ENCODE assay signal across 22 mouse cellular contexts in genomic region chr14:57041439-57041838, GRCm38 (mm10). TPM values are rescaled to one million over a fixed set of nuclear protein-coding genes. Genes with fewer than 3 reads are reported as not detected.
"Had no signal": no experiment of that assay in that cellular context is flagged by ENCODE, and none has a peak within 500 bp of the region (broad histone marks: within the 10 kb centered on the region; RNA-seq: fewer than 3 reads in every experiment).

No protein-coding gene starts in this region.

- H3K27me3 ChIP-seq: kidney, embryonic 15.5 days; liver, embryonic 13.5 days; lung, embryonic 15.5 days; midbrain, embryonic 13.5 days; neural tube, embryonic 13.5 days had no signal

- H3K9ac ChIP-seq: kidney, embryonic 15.5 days; liver, embryonic 13.5 days; lung, embryonic 15.5 days; midbrain, embryonic 13.5 days; neural tube, embryonic 13.5 days had no signal

- H3K4me3 ChIP-seq: kidney, embryonic 15.5 days; left cerebral cortex, adult 2 months; liver, embryonic 13.5 days; lung, embryonic 15.5 days; megakaryocyte, embryonic 14.5 days; midbrain, embryonic 10.5 days; midbrain, embryonic 13.5 days; myocyte; neural tube, embryonic 13.5 days had no signal

- H3K4me1 ChIP-seq: kidney, embryonic 15.5 days; liver, embryonic 13.5 days; megakaryocyte, embryonic 14.5 days; midbrain, embryonic 10.5 days; midbrain, embryonic 13.5 days; neural tube, embryonic 13.5 days had no signal

- DNase-seq: kidney, adult 11 months; kidney, adult 8-10 months; kidney, postnatal 10 days; kidney, postnatal 36 days; layer of hippocampus, postnatal 36 days; liver, embryonic 13.5 days; retina, postnatal 1 day; right cerebral cortex, postnatal 25 days; spleen, adult 18-20 months; thymus, adult 2 months; thymus, postnatal 14 days; thymus, postnatal 4 days had no signal

- H3K9me3 ChIP-seq: kidney, embryonic 15.5 days; liver, embryonic 13.5 days; lung, embryonic 15.5 days; midbrain, embryonic 10.5 days; midbrain, embryonic 13.5 days; neural tube, embryonic 13.5 days had no signal

- H3K27ac ChIP-seq: kidney, embryonic 15.5 days; left cerebral cortex, adult 2 months; liver, embryonic 13.5 days; lung, embryonic 15.5 days; midbrain, embryonic 10.5 days; midbrain, embryonic 13.5 days; neural tube, embryonic 13.5 days had no signal

- ATAC-seq: midbrain, embryonic 13.5 days; midbrain, embryonic 16.5 days had no signal

- H3K36me3 ChIP-seq: kidney, embryonic 15.5 days; liver, embryonic 13.5 days; lung, embryonic 15.5 days; midbrain, embryonic 10.5 days; midbrain, embryonic 13.5 days; neural tube, embryonic 13.5 days had no signal

- H3K4me2 ChIP-seq: kidney, embryonic 15.5 days; liver, embryonic 13.5 days; lung, embryonic 15.5 days; midbrain, embryonic 13.5 days; neural tube, embryonic 13.5 days had no signal

RNA-seq across cellular contexts. Expression of gene Gja3, which starts 16.5 kb away (rescaled TPM):
- polyA plus RNA-seq: liver, adult 2 months; midbrain, embryonic 10.5 days had no signal
